Comparison of ENCODE assay signal across 10 mouse cellular contexts in the genomic region with DNA sequence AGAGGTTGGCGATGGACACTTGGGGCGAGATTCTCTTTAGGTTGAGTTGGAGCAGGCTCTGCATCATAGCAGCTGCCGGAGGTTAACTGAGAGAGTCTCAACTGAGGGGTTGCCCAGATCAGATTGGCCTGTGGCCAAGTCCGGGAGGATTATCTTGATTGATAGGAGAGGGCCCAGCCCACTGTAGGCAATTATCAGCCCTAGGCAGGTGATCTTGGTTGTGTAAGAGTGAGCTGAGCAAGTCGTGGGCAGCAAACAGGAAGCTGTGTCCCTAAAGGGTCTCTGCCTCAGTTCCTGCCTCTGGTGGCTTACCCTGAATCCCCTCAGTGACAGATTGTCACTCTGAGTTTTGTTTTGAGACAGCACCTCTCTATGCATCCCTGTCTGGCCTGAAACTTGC. TPM values are rescaled to one million over a fixed set of nuclear protein-coding genes. Genes with fewer than 3 reads are reported as not detected.
A peak's percentile ranks its signal among the peaks of the same experiment; 100 is the strongest.
DNase-seq lines count a peak whose midpoint lies in the region; ATAC-seq and TF ChIP-seq lines count a peak whose summit lies in the region.
"Had no signal": no experiment of that assay in that cellular context is flagged by ENCODE, and none has a peak within 500 bp of the region (broad histone marks: within the 10 kb centered on the region; RNA-seq: fewer than 3 reads in every experiment).

No protein-coding gene starts in this region.

- no peak overlapping the region for H3K27ac ChIP-seq in limb, embryonic 14.5 days (replicated peaks; ENCODE audit: low read depth, low read length)
- H3K27ac ChIP-seq in limb, embryonic 10.5 days, result no peak overlapping the region
- H3K27ac ChIP-seq in embryonic facial prominence, embryonic 15.5 days (replicated peaks), result 0 out of 2 replicates have a peak overlapping the region, but pooled peaks have one; percentile 11
- 0 out of 2 replicates have a peak overlapping the region, but pooled peaks have one; percentile 17 for H3K27ac ChIP-seq in midbrain, embryonic 15.5 days
- H3K27ac ChIP-seq: hindbrain, embryonic 12.5 days had no signal

- H3K4me1 ChIP-seq in limb, embryonic 14.5 days (ENCODE audit: control insufficient read depth, insufficient read depth, low read length), result peaks cover 11% of the 10 kb centered on the region
- H3K4me1 ChIP-seq in limb, embryonic 10.5 days, result peaks cover 4% of the 10 kb centered on the region; the same call in 1 of the 2 replicates
- H3K4me1 ChIP-seq in G1E (ENCODE audit: insufficient read depth, low read depth, low read length), result peaks cover 52% of the 10 kb centered on the region
- peaks cover 28% of the 10 kb centered on the region for H3K4me1 ChIP-seq in embryonic facial prominence, embryonic 15.5 days
- H3K4me1 ChIP-seq in midbrain, embryonic 15.5 days, result peaks cover 15% of the 10 kb centered on the region

- WGBS in limb, embryonic 14.5 days, result 73% methylated on average over 5 of the region's 5 CpGs
- 72% methylated on average over 5 of the region's 5 CpGs for WGBS in limb, embryonic 10.5 days
- WGBS in embryonic facial prominence, embryonic 15.5 days, result 44% methylated on average over 5 of the region's 5 CpGs
- 47% methylated on average over 5 of the region's 5 CpGs for WGBS in midbrain, embryonic 15.5 days

- no peak for TF ChIP-seq POLR2A in limb, embryonic 14.5 days (IDR thresholded peaks at IDR 0.05; ENCODE audit: borderline replicate concordance, extremely low read depth, insufficient read depth, insufficient read length)

- no peak overlapping the region for H3K9ac ChIP-seq in limb, embryonic 14.5 days (ENCODE audit: low read depth, low read length, severe bottlenecking)
- no peak overlapping the region for H3K9ac ChIP-seq in embryonic facial prominence, embryonic 15.5 days
- H3K9ac ChIP-seq in midbrain, embryonic 15.5 days, result no peak overlapping the region
- H3K9ac ChIP-seq: hindbrain, embryonic 12.5 days had no signal

- no peaks in the 10 kb centered on the region for H3K9me3 ChIP-seq in limb, embryonic 14.5 days (ENCODE audit: control insufficient read depth, low read length)
- no peaks in the 10 kb centered on the region for H3K9me3 ChIP-seq in limb, embryonic 10.5 days (replicated peaks)
- no peaks in the 10 kb centered on the region; the same call in 1 of the 2 replicates for H3K9me3 ChIP-seq in G1E (replicated peaks)
- no peaks in the 10 kb centered on the region for H3K9me3 ChIP-seq in embryonic facial prominence, embryonic 15.5 days (replicated peaks)
- no peaks in the 10 kb centered on the region for H3K9me3 ChIP-seq in midbrain, embryonic 15.5 days
- H3K9me3 ChIP-seq: hindbrain, embryonic 12.5 days had no signal

- H3K4me2 ChIP-seq in limb, embryonic 14.5 days (replicated peaks; ENCODE audit: low read depth, low read length, severe bottlenecking), result no peak overlapping the region
- H3K4me2 ChIP-seq in embryonic facial prominence, embryonic 15.5 days (replicated peaks), result no peak overlapping the region
- no peak overlapping the region for H3K4me2 ChIP-seq in midbrain, embryonic 15.5 days
- H3K4me2 ChIP-seq: hindbrain, embryonic 12.5 days had no signal

- H3K36me3 ChIP-seq in limb, embryonic 14.5 days (ENCODE audit: control insufficient read depth, insufficient read depth, low read length), result peaks cover 36% of the 10 kb centered on the region
- peaks cover 44% of the 10 kb centered on the region for H3K36me3 ChIP-seq in limb, embryonic 10.5 days
- H3K36me3 ChIP-seq in G1E (replicated peaks), result peaks cover 42% of the 10 kb centered on the region
- peaks cover 34% of the 10 kb centered on the region for H3K36me3 ChIP-seq in embryonic facial prominence, embryonic 15.5 days
- H3K36me3 ChIP-seq in midbrain, embryonic 15.5 days (replicated peaks), result peaks cover 11% of the 10 kb centered on the region; the same call in 1 of the 2 replicates

- no peak for ATAC-seq in limb, embryonic 14.5 days (ENCODE audit: low FRiP score, low read depth)
- ATAC-seq in G1E (ENCODE audit: extremely low read depth, insufficient number of reproducible peaks, low FRiP score, poor library complexity, severe bottlenecking), result peak; percentile 54; the same call in 1 of the 2 replicates
- no peak for ATAC-seq in embryonic facial prominence, embryonic 15.5 days (ENCODE audit: insufficient number of reproducible peaks, low FRiP score, low TSS enrichment, low read depth)
- no peak for ATAC-seq in midbrain, embryonic 15.5 days (replicated peaks)

- H3K4me3 ChIP-seq in limb, embryonic 14.5 days (replicated peaks; ENCODE audit: low read length), result no peak overlapping the region
- H3K4me3 ChIP-seq in limb, embryonic 10.5 days, result no peak overlapping the region
- no peak overlapping the region; the same call in 1 of the 2 replicates for H3K4me3 ChIP-seq in G1E (ENCODE audit: low read depth, low read length)
- H3K4me3 ChIP-seq in embryonic facial prominence, embryonic 15.5 days (replicated peaks), result no peak overlapping the region
- no peak overlapping the region for H3K4me3 ChIP-seq in midbrain, embryonic 15.5 days
- H3K4me3 ChIP-seq: erythroblast, embryonic 14.5 days; hindbrain, embryonic 12.5 days had no signal

- TF ChIP-seq CTCF in G1E (IDR thresholded peaks at IDR 0.05; ENCODE audit: low read depth, low read length), result no peak

- DNase-seq in limb, embryonic 14.5 days (ENCODE audit: low spot score), result peak; percentile 16
- DNase-seq in limb, embryonic 10.5 days (ENCODE audit: low spot score), result no peak
- peak; percentile 21 for DNase-seq in G1E (ENCODE audit: low spot score)
- DNase-seq in ovary, postnatal 14 days (ENCODE audit: low spot score), result no peak
- DNase-seq in left cerebral cortex, adult 9 months (ENCODE audit: low spot score in 2 of 2), result no peak

- no peaks in the 10 kb centered on the region for H3K27me3 ChIP-seq in limb, embryonic 14.5 days (ENCODE audit: control insufficient read depth, insufficient read depth, low read length)
- no peaks in the 10 kb centered on the region for H3K27me3 ChIP-seq in limb, embryonic 10.5 days (ENCODE audit: low read depth, poor library complexity, severe bottlenecking)
- H3K27me3 ChIP-seq in G1E (ENCODE audit: insufficient read depth, low read length), result no peaks in the 10 kb centered on the region
- no peaks in the 10 kb centered on the region for H3K27me3 ChIP-seq in embryonic facial prominence, embryonic 15.5 days
- H3K27me3 ChIP-seq in midbrain, embryonic 15.5 days (replicated peaks), result no peaks in the 10 kb centered on the region
- H3K27me3 ChIP-seq: hindbrain, embryonic 12.5 days had no signal

RNA-seq across cellular contexts. Expression of a gene that starts 33.7 kb away (rescaled TPM):
- polyA plus RNA-seq in limb, embryonic 14.5 days (2012; rRNA removed), result 10.9 and 13.3 TPM in 2 replicates
- polyA plus RNA-seq in limb, embryonic 14.5 days (2014; fragmentation: Nextera tagmentation; extraction: Ambion mirVana), result 13.3 and 20.3 TPM in 2 replicates
- 6.0 and 8.8 TPM in 2 replicates for polyA plus RNA-seq in limb, embryonic 10.5 days (2016; fragmentation: Nextera tagmentation; extraction: Ambion mirVana)
- total RNA-seq in G1E (2014; fragmentation: Nextera tagmentation) (not detected in 2 replicates), G1E (2017) (0.05 TPM in 1 of 2 replicates, not detected in the other)
- not detected in 2 replicates for polyA plus RNA-seq in G1E (2012)
- polyA plus RNA-seq in embryonic facial prominence, embryonic 15.5 days (2015; fragmentation: Nextera tagmentation; extraction: Ambion mirVana), result 13.5 and 15.3 TPM in 2 replicates
- polyA plus RNA-seq in midbrain, embryonic 15.5 days (2015; fragmentation: Nextera tagmentation; extraction: Ambion mirVana), result 59.7 and 68.8 TPM in 2 replicates
- total RNA-seq: neutrophil, adult 5-6 weeks had no signal
- polyA plus RNA-seq: erythroblast, embryonic 14.5 days had no signal

RNA-seq across cellular contexts. Expression of a gene that starts 47.4 kb away (rescaled TPM):
- 61.4 and 66.5 TPM in 2 replicates for polyA plus RNA-seq in limb, embryonic 14.5 days (2012; rRNA removed)
- polyA plus RNA-seq in limb, embryonic 14.5 days (2014; fragmentation: Nextera tagmentation; extraction: Ambion mirVana), result 121 and 137 TPM in 2 replicates
- 71.1 and 87.1 TPM in 2 replicates for polyA plus RNA-seq in limb, embryonic 10.5 days (2016; fragmentation: Nextera tagmentation; extraction: Ambion mirVana)
- total RNA-seq in G1E (2014; fragmentation: Nextera tagmentation) (160 and 191 TPM in 2 replicates), G1E (2017) (77.3 and 97.7 TPM in 2 replicates)
- polyA plus RNA-seq in G1E (2012), result 93.8 and 111 TPM in 2 replicates
- polyA plus RNA-seq in embryonic facial prominence, embryonic 15.5 days (2015; fragmentation: Nextera tagmentation; extraction: Ambion mirVana), result 104 and 116 TPM in 2 replicates
- 51.5 and 59.2 TPM in 2 replicates for polyA plus RNA-seq in midbrain, embryonic 15.5 days (2015; fragmentation: Nextera tagmentation; extraction: Ambion mirVana)

RNA-seq across cellular contexts. Expression of a gene that starts 53.0 kb away (rescaled TPM):
- polyA plus RNA-seq in limb, embryonic 14.5 days (2012; rRNA removed), result 2.3 and 3.3 TPM in 2 replicates
- polyA plus RNA-seq in limb, embryonic 14.5 days (2014; fragmentation: Nextera tagmentation; extraction: Ambion mirVana), result 1.6 and 2.5 TPM in 2 replicates
- 0.68 and 1.5 TPM in 2 replicates for polyA plus RNA-seq in limb, embryonic 10.5 days (2016; fragmentation: Nextera tagmentation; extraction: Ambion mirVana)
- total RNA-seq in G1E (2014; fragmentation: Nextera tagmentation) (not detected in 2 replicates), G1E (2017) (not detected in 2 replicates)
- not detected in 2 replicates for polyA plus RNA-seq in G1E (2012)
- 2.5 TPM in 2 replicates for polyA plus RNA-seq in embryonic facial prominence, embryonic 15.5 days (2015; fragmentation: Nextera tagmentation; extraction: Ambion mirVana)
- polyA plus RNA-seq in midbrain, embryonic 15.5 days (2015; fragmentation: Nextera tagmentation; extraction: Ambion mirVana), result 2.3 and 2.8 TPM in 2 replicates
- total RNA-seq: neutrophil, adult 5-6 weeks had no signal
- polyA plus RNA-seq: erythroblast, embryonic 14.5 days had no signal

Comparison
In these comparisons a context has a peak if more than half of its experiments do, and no peak if none do; other contexts are left out.
1. DNase-seq: peak in limb, embryonic 14.5 days (single experiment) and G1E (single experiment); none in limb, embryonic 10.5 days (single experiment), ovary, postnatal 14 days (single experiment) and left cerebral cortex, adult 9 months (0 of 2).
2. H3K27ac ChIP-seq: peak in embryonic facial prominence, embryonic 15.5 days (single experiment) and midbrain, embryonic 15.5 days (single experiment); none in limb, embryonic 14.5 days (single experiment) and limb, embryonic 10.5 days (single experiment).